7 mouse cellular contexts compared by ENCODE assay signal in the genomic region with DNA sequence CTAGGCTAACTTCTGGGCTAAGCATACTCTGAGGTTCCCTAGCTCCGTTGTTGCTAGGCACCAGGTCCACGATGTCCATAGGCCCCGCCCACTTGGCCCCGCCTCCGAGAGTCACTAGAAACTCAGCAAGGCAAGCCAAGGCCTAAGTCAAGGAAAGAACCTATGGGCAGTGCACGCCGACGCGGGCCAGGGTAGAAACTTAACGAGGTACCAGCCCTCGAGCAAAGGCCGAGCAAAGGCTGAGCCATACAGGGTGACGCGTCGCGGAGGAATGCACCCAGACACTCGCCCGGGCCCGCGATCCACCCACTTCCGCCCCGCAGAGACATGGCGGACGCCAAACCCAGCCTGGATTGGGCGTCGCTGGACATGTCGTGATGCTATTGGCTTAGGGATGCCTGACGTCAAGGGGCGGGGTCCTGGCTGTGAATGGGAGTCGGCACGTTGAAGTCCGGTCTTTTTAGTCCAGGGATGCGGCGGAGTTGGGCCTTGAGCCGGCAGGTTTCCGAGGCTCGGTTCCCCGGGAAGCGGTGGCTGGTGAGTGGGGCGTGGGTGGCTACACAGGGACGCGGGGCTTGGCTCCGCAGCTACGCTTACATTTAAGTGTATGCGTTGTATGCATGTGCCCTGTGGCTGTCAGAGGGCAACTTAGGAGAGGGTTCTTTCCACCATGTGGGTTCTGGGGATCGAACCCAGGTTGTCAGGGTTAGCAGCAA. TPM values are rescaled to one million over a fixed set of nuclear protein-coding genes. Genes with fewer than 3 reads are reported as not detected.
DNase-seq lines count a peak whose midpoint lies in the region; ATAC-seq lines count a peak whose summit lies in the region.

TSS of gene Ttc16 (minus strand) at position 275 of the 716 bp plus-strand sequence.
TSS of gene Ptrh1 (plus strand) at position 428 of the 716 bp plus-strand sequence.

- H3K36me3 ChIP-seq in intestine, embryonic 15.5 days: no peaks in the 10 kb centered on the region
- no peaks in the 10 kb centered on the region for H3K36me3 ChIP-seq in midbrain, embryonic 10.5 days

- under 1% methylated on average over 46 of the region's 46 CpGs for WGBS in intestine, embryonic 15.5 days
- WGBS in midbrain, embryonic 10.5 days: under 1% methylated on average over 46 of the region's 46 CpGs

- intact Hi-C loops in gastrocnemius, postnatal 36 days (cut with DNase I): no loop called here
- intact Hi-C loops in left cerebral cortex, postnatal 25 days (cut with DNase I): no loop called here

- H3K9me3 ChIP-seq in intestine, embryonic 15.5 days: no peaks in the 10 kb centered on the region
- H3K9me3 ChIP-seq in midbrain, embryonic 10.5 days (replicated peaks): no peaks in the 10 kb centered on the region

- peak within 1 kb of the TSS; percentile 72 for H3K27ac ChIP-seq in intestine, embryonic 15.5 days
- peak within 1 kb of the TSS; percentile 73 for H3K27ac ChIP-seq in midbrain, embryonic 10.5 days (replicated peaks)

- ATAC-seq in intestine, embryonic 15.5 days: peak; percentile 96

- peak; percentile 97 for DNase-seq in adrenal gland, adult 18-20 months (ENCODE audit: low spot score in 2 of 2)
- DNase-seq in embryo, embryonic 11 days: peak; percentile 99
- peak; percentile 97 to 98 for DNase-seq in gastrocnemius, postnatal 36 days
- peak; percentile 98 for DNase-seq in left cerebral cortex, postnatal 25 days (ENCODE audit: low spot score in 2 of 2)
- peak; percentile 98 for DNase-seq in midbrain, embryonic 10.5 days (ENCODE audit: low spot score)
- DNase-seq in right cerebral cortex, postnatal 4 days: peak; percentile 95

- peak within 1 kb of the TSS; percentile 87 for H3K4me2 ChIP-seq in intestine, embryonic 15.5 days (replicated peaks)

- peak within 1 kb of the TSS; percentile 36 for H3K9ac ChIP-seq in intestine, embryonic 15.5 days

- H3K4me1 ChIP-seq in intestine, embryonic 15.5 days (replicated peaks): peaks cover 24% of the 10 kb centered on the region
- peaks cover 29% of the 10 kb centered on the region for H3K4me1 ChIP-seq in midbrain, embryonic 10.5 days

- peak within 1 kb of the TSS; percentile 58 for H3K4me3 ChIP-seq in intestine, embryonic 15.5 days (replicated peaks)
- peak within 1 kb of the TSS; percentile 60 for H3K4me3 ChIP-seq in midbrain, embryonic 10.5 days

- H3K27me3 ChIP-seq in intestine, embryonic 15.5 days (replicated peaks): no peaks in the 10 kb centered on the region
- H3K27me3 ChIP-seq in midbrain, embryonic 10.5 days (ENCODE audit: low read depth, poor library complexity, severe bottlenecking): peaks cover 32% of the 10 kb centered on the region

RNA-seq across cellular contexts. Expression of gene Ttc16, which starts in this region (rescaled TPM):
- under 1 TPM; 0.13 to 0.26 TPM for total RNA-seq in adrenal gland, adult 18-20 months (2021)
- total RNA-seq in gastrocnemius, postnatal 36 days (2021): not detected
- 0.18 and 0.29 TPM in 2 replicates for polyA plus RNA-seq in intestine, embryonic 15.5 days (2015; fragmentation: Nextera tagmentation; extraction: Ambion mirVana)
- total RNA-seq in left cerebral cortex, postnatal 25 days (2021): under 1 TPM; 0.27 to 0.87 TPM
- polyA plus RNA-seq in midbrain, embryonic 10.5 days (2016; fragmentation: Nextera tagmentation; extraction: Ambion mirVana): 0.31 TPM in 2 replicates

RNA-seq across cellular contexts. Expression of gene Ptrh1, which starts in this region (rescaled TPM):
- total RNA-seq in adrenal gland, adult 18-20 months (2021): 1 to 10 TPM; 5.4 to 9.9 TPM
- total RNA-seq in gastrocnemius, postnatal 36 days (2021): 1 to 10 TPM; 2.0 to 2.1 TPM
- 5.5 and 6.4 TPM in 2 replicates for polyA plus RNA-seq in intestine, embryonic 15.5 days (2015; fragmentation: Nextera tagmentation; extraction: Ambion mirVana)
- 1 to 10 TPM; 7.3 to 8.2 TPM for total RNA-seq in left cerebral cortex, postnatal 25 days (2021)
- polyA plus RNA-seq in midbrain, embryonic 10.5 days (2016; fragmentation: Nextera tagmentation; extraction: Ambion mirVana): 5.2 TPM in 2 replicates

Comparison
In these comparisons a context has a peak if more than half of its experiments do, and no peak if none do; other contexts are left out.
1. Peak in every context shown above with its lines: DNase-seq, ATAC-seq, H3K4me3 ChIP-seq and H3K27ac ChIP-seq.